Mouse (Mus musculus) forebrain, embryonic 12.5 days (tissue): ENCODE measurements at regions not wholly inside any gene's neighbourhood (a gene's known extent, or its start where the extent isn't known, plus 50 kb on each side); places are given as distances from the start of the nearest gene placed in this dataset.
A peak's percentile ranks its signal among the peaks of the same experiment; 100 is the strongest.

Experiments
- ATAC-seq: fragments of 200-750 bp; cut with Nextera tagmentation; 2 replicates; pipeline ENCODE4 v1.8.0; 2017; ENCODE audit warnings: moderate TSS enrichment; ENCODE audit not compliant: low FRiP score
- H3K27ac ChIP-seq: fragments of 300-500 bp; sonication (generic); 2 replicates; pipeline ENCODE4 v1.5.1; 2016; ENCODE audit warnings: mild to moderate bottlenecking
- H3K27me3 ChIP-seq: fragments of 300-500 bp; sonication (generic); 2 replicates; pipeline ENCODE4 v1.6.1; 2016; ENCODE audit warnings: mild to moderate bottlenecking
- H3K36me3 ChIP-seq: fragments of 300-500 bp; sonication (generic); replicated peaks from 2 replicates; pipeline ENCODE4 v1.6.1; 2016; ENCODE audit warnings: mild to moderate bottlenecking
- H3K4me1 ChIP-seq: fragments of 300-500 bp; sonication (generic); 2 replicates; pipeline ENCODE4 v1.6.1; 2016
- H3K4me2 ChIP-seq: fragments of 300-500 bp; sonication (generic); 2 replicates; pipeline ENCODE4 v1.6.1; 2016; ENCODE audit warnings: mild to moderate bottlenecking, moderate library complexity
- H3K4me3 ChIP-seq: fragments of 300-500 bp; sonication (generic); replicated peaks from 2 replicates; pipeline ENCODE4 v1.5.1; 2016; ENCODE audit warnings: mild to moderate bottlenecking
- H3K9ac ChIP-seq: fragments of 300-500 bp; sonication (generic); 2 replicates; pipeline ENCODE4 v1.6.1; 2016; ENCODE audit warnings: mild to moderate bottlenecking
- H3K9me3 ChIP-seq: fragments of 300-500 bp; sonication (generic); 2 replicates; pipeline ENCODE4 v1.6.1; 2016
- WGBS: fragments of 180-500 bp; shearing (Covaris S2); methylation state at CpG from one replicate; pipeline ENCODE4 v1.1.7; 2016; 5-methylcytosine and 5-hydroxymethylcytosine counted together

- ATAC-seq = peak; percentile 77; the same call in 1 of the 2 replicates
- H3K4me2 ChIP-seq = peak overlapping the region; percentile 34
- H3K9me3 ChIP-seq = no peaks in the 10 kb centered on the region
- 0 out of 2 replicates have a peak, but pooled peaks cover 4% of the 10 kb centered on the region for H3K27me3 ChIP-seq
- WGBS = 28% methylated on average over 18 of the region's 18 CpGs
- no peak overlapping the region for H3K9ac ChIP-seq
- H3K4me3 ChIP-seq = no peak overlapping the region
- peaks cover 4% of the 10 kb centered on the region; the same call in 1 of the 2 replicates for H3K4me1 ChIP-seq
- H3K36me3 ChIP-seq = no peaks in the 10 kb centered on the region
- no peak overlapping the region for H3K27ac ChIP-seq
These were observed 536.4 kb downstream of the Fam19a2 start for GRCm38 (mm10) chr10:123800067-123800691.

GRCm38 (mm10) chr10:123800692-123801528 is 537.1 kb downstream of the Fam19a2 start:
- 0 out of 2 replicates have a peak, but pooled peaks cover 4% of the 10 kb centered on the region for H3K27me3 ChIP-seq
- peak overlapping the region; percentile 34 for H3K4me2 ChIP-seq
- no peak overlapping the region for H3K4me3 ChIP-seq
- no peaks in the 10 kb centered on the region for H3K36me3 ChIP-seq
- no peak overlapping the region for H3K27ac ChIP-seq
- peak; percentile 53; the same call in 1 of the 2 replicates for ATAC-seq
- H3K9me3 ChIP-seq = no peaks in the 10 kb centered on the region
- no peak overlapping the region for H3K9ac ChIP-seq
- peaks cover 4% of the 10 kb centered on the region; the same call in 1 of the 2 replicates for H3K4me1 ChIP-seq
- WGBS = 70% methylated on average over 17 of the region's 17 CpGs

- no peaks in the 10 kb centered on the region for H3K27me3 ChIP-seq
- H3K9me3 ChIP-seq = no peaks in the 10 kb centered on the region
- no peaks in the 10 kb centered on the region for H3K4me1 ChIP-seq
- no peak overlapping the region for H3K27ac ChIP-seq
- H3K36me3 ChIP-seq = no peaks in the 10 kb centered on the region
- no peak for ATAC-seq
- no peak overlapping the region for H3K4me2 ChIP-seq
- no peak overlapping the region for H3K9ac ChIP-seq
- no peak overlapping the region for H3K4me3 ChIP-seq
- WGBS = 89% methylated on average over 9 of the region's 9 CpGs
These were observed 547.1 kb downstream of the Fam19a2 start for GRCm38 (mm10) chr10:123810882-123811281.

- Histone ChIP-seq H3K4me1 (no peaks in the 10 kb centered on the region), H3K27me3 (no peaks in the 10 kb centered on the region), H3K9me3 (no peaks in the 10 kb centered on the region), H3K36me3 (no peaks in the 10 kb centered on the region), H3K4me3 (no peak overlapping the region), H3K27ac (no peak overlapping the region), H3K9ac (no peak overlapping the region), H3K4me2 (no peak overlapping the region)
- 0 out of 2 replicates have a peak, but pooled peaks have one; percentile 51 for ATAC-seq
- 27% methylated on average over 2 of the region's 2 CpGs for WGBS
These were observed 549.3 kb downstream of the Fam19a2 start for GRCm38 (mm10) chr10:123813142-123813541.

DNA sequence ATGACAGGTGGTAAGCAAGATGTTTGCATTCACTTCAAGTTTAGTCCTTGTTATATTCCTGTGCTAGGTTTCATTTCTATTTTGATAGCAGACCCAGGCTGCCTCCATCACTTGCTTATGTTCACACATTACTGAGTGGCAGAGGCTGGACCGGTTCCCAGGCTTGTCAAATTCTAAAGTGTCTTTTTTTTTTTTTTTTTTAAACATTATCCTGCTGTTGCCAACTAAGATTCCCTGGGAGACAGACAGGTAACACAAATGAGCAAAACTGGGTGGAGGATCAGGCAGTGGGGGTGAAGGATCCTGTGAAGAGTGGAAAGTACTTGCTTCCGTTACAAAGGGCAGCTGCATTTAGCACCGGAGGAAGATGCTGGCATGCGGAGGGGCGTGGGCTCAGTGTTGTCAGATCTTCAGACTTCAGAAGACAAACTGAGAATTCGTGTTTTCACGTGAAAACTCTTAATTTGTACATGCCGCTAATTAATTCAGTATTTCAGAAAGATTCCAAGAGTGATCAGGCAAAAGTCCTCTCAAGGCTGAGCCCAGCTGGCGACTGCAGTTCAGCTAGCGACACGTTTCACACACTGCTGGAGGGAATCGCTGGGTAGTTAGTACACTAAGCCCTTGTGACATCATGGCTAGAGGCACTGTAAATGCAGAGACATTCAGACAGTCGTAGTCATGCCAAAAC is 576.4 kb downstream of the Fam19a2 start:
- Histone ChIP-seq H3K36me3 (no peaks in the 10 kb centered on the region), H3K9ac (no peak overlapping the region), H3K4me2 (0 out of 2 replicates have a peak overlapping the region, but pooled peaks have one; percentile 6), H3K27ac (0 out of 2 replicates have a peak overlapping the region, but pooled peaks have one; percentile 9), H3K27me3 (no peaks in the 10 kb centered on the region), H3K9me3 (no peaks in the 10 kb centered on the region), H3K4me3 (no peak overlapping the region), H3K4me1 (peaks cover 2% of the 10 kb centered on the region; the same call in 1 of the 2 replicates)
- peak; percentile 73 for ATAC-seq
- 33% methylated on average over 13 of the region's 13 CpGs for WGBS

GRCm38 (mm10) chr10:123842141-123842540 is 578.3 kb downstream of the Fam19a2 start:
- no peaks in the 10 kb centered on the region for H3K9me3 ChIP-seq
- 72% methylated on average over 8 of the region's 8 CpGs for WGBS
- H3K27me3 ChIP-seq = no peaks in the 10 kb centered on the region
- no peak overlapping the region for H3K27ac ChIP-seq
- H3K4me1 ChIP-seq = peaks cover 2% of the 10 kb centered on the region; the same call in 1 of the 2 replicates
- no peak overlapping the region for H3K9ac ChIP-seq
- H3K36me3 ChIP-seq = no peaks in the 10 kb centered on the region
- no peak overlapping the region for H3K4me3 ChIP-seq
- no peak for ATAC-seq
- H3K4me2 ChIP-seq = no peak overlapping the region

GRCm38 (mm10) chr10:123843604-123844003 is 579.8 kb downstream of the Fam19a2 start:
- Histone ChIP-seq H3K36me3 (no peaks in the 10 kb centered on the region), H3K4me1 (peaks cover 2% of the 10 kb centered on the region; the same call in 1 of the 2 replicates), H3K9ac (no peak overlapping the region), H3K4me2 (no peak overlapping the region), H3K27ac (no peak overlapping the region), H3K9me3 (no peaks in the 10 kb centered on the region), H3K27me3 (no peaks in the 10 kb centered on the region), H3K4me3 (no peak overlapping the region)
- 87% methylated on average over 4 of the region's 4 CpGs for WGBS
- no peak for ATAC-seq

DNA sequence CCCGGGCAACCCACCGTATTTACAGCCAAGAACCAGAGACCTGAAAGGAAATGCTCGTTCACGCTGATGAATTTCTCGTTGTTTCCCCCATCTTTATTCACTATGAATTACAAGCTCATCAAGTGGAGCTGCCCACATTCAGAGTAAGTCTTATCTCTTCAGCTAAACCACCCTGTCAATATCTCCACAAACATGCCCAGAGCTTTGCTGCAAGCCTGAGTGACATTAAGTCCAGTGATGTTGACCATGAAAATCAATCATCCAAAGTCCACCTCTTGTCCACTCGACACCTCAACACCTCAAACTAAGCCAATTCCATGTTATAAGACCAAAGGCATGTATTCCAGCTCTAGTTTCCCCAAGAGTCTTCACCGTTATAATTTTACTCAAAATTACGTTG is 582.8 kb downstream of the Fam19a2 start:
- Histone ChIP-seq H3K4me3 (no peak overlapping the region), H3K4me2 (no peak overlapping the region), H3K9ac (no peak overlapping the region), H3K9me3 (no peaks in the 10 kb centered on the region), H3K27me3 (no peaks in the 10 kb centered on the region), H3K36me3 (no peaks in the 10 kb centered on the region), H3K4me1 (no peaks in the 10 kb centered on the region), H3K27ac (no peak overlapping the region)
- WGBS = 89% methylated on average over 8 of the region's 8 CpGs
- ATAC-seq = no peak

GRCm38 (mm10) chr10:123848564-123848963 is 584.8 kb downstream of the Fam19a2 start:
- ATAC-seq = no peak
- H3K4me3 ChIP-seq = no peak overlapping the region
- 84% methylated on average over 1 of the region's 1 CpGs for WGBS
- no peaks in the 10 kb centered on the region for H3K9me3 ChIP-seq
- H3K4me1 ChIP-seq = no peaks in the 10 kb centered on the region
- H3K27ac ChIP-seq = no peak overlapping the region
- H3K4me2 ChIP-seq = no peak overlapping the region
- H3K9ac ChIP-seq = no peak overlapping the region
- no peaks in the 10 kb centered on the region for H3K36me3 ChIP-seq
- H3K27me3 ChIP-seq = no peaks in the 10 kb centered on the region

GRCm38 (mm10) chr10:123875459-123875858 is 611.7 kb downstream of the Fam19a2 start:
- no peak for ATAC-seq
- H3K4me2 ChIP-seq = no peak overlapping the region
- H3K9me3 ChIP-seq = no peaks in the 10 kb centered on the region
- H3K36me3 ChIP-seq = no peaks in the 10 kb centered on the region
- no peak overlapping the region for H3K4me3 ChIP-seq
- peaks cover 6% of the 10 kb centered on the region; the same call in 1 of the 2 replicates for H3K4me1 ChIP-seq
- no peak overlapping the region for H3K9ac ChIP-seq
- no peak overlapping the region for H3K27ac ChIP-seq
- 59% methylated on average over 3 of the region's 3 CpGs for WGBS
- H3K27me3 ChIP-seq = no peaks in the 10 kb centered on the region

- Histone ChIP-seq H3K4me3 (no peak overlapping the region), H3K9ac (no peak overlapping the region), H3K36me3 (no peaks in the 10 kb centered on the region), H3K4me2 (no peak overlapping the region), H3K9me3 (no peaks in the 10 kb centered on the region), H3K27ac (no peak overlapping the region), H3K4me1 (peaks cover 6% of the 10 kb centered on the region; the same call in 1 of the 2 replicates), H3K27me3 (no peaks in the 10 kb centered on the region)
- ATAC-seq = 0 out of 2 replicates have a peak, but pooled peaks have one; percentile 30
- 49% methylated on average over 5 of the region's 5 CpGs for WGBS
These were observed 612.1 kb downstream of the Fam19a2 start for GRCm38 (mm10) chr10:123875882-123876281.

DNA sequence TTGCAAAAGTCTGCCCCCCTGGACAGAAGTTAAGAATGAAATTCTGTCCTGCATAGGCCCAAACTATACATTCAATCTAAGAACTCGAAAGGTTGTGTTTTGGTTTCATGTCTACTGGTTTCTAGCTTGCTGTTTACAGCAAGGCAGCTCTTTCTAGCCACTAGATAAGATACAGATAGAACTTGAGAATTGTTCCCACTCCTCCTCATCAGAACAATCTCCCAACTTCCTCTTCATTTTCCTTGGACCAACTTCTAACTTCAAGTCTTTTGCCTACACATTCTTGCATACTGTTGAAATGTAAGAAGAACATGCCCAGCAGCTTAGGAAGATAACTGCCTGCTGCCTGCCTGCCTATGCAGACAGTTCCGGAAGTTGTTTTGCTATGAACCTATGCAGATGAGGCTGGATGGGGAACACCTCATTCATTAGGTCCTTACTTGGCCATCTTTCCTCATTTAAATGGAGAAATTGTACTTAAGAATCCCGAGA is 624.9 kb downstream of the Fam19a2 start:
- no peak overlapping the region for H3K27ac ChIP-seq
- no peaks in the 10 kb centered on the region for H3K4me1 ChIP-seq
- no peak for ATAC-seq
- H3K9me3 ChIP-seq = 0 out of 2 replicates have a peak, but pooled peaks cover 3% of the 10 kb centered on the region
- 84% methylated on average over 3 of the region's 3 CpGs for WGBS
- no peak overlapping the region for H3K4me2 ChIP-seq
- no peak overlapping the region for H3K9ac ChIP-seq
- no peaks in the 10 kb centered on the region for H3K36me3 ChIP-seq
- no peaks in the 10 kb centered on the region for H3K27me3 ChIP-seq
- no peak overlapping the region for H3K4me3 ChIP-seq
